Mouse (Mus musculus) liver, postnatal 0 days (tissue): ENCODE data around the gene Rab6a.

Experiments
- CTCF ChIP-seq: sonication (generic); IDR thresholded peaks from 2 replicates; pipeline ENCODE4 v1.5.1; 2016; ENCODE audit warnings: antibody characterized with exemption, low read depth
- EP300 ChIP-seq: IDR thresholded peaks from 2 replicates; pipeline ENCODE4 v1.6.1; 2016; ENCODE audit warnings: antibody characterized with exemption, low read depth, mild to moderate bottlenecking

- TF ChIP-seq CTCF = no peak
- no peak for TF ChIP-seq EP300
These were observed 25.0 kb upstream of the Rab6a start for GRCm38 (mm10) chr7:100582235-100582634.
